Mouse (Mus musculus) heart, embryonic 11.5 days (tissue): Measurements from ENCODE around the gene Pcgf3. TPM values are rescaled to one million over a fixed set of nuclear protein-coding genes. Genes with fewer than 3 reads are reported as not detected.
A peak's percentile ranks its signal among the peaks of the same experiment; 100 is the strongest.

ENCODE experiments used
- ATAC-seq: fragments of 200-750 bp; cut with Nextera tagmentation; replicated peaks from 2 replicates; pipeline ENCODE4 v1.8.0; 2017; ENCODE audit warnings: moderate library complexity; ENCODE audit not compliant: insufficient number of reproducible peaks, low FRiP score, low TSS enrichment
- H3K27ac ChIP-seq: fragments of 300-500 bp; sonication (generic); 2 replicates; pipeline ENCODE4 v1.5.1; 2014; ENCODE audit warnings: mild to moderate bottlenecking, low read depth, low read length
- H3K27me3 ChIP-seq: fragments of 300-500 bp; sonication (generic); 2 replicates; pipeline ENCODE4 v1.6.1; 2014; ENCODE audit warnings: mild to moderate bottlenecking, low read length, mixed read lengths; ENCODE audit not compliant: control insufficient read depth, insufficient read depth
- H3K36me3 ChIP-seq: fragments of 300-500 bp; sonication (generic); 2 replicates; pipeline ENCODE4 v1.6.1; 2014; ENCODE audit warnings: mild to moderate bottlenecking, low read length, moderate library complexity, mixed read lengths; ENCODE audit not compliant: control insufficient read depth, insufficient read depth
- H3K4me1 ChIP-seq: fragments of 300-500 bp; sonication (generic); 2 replicates; pipeline ENCODE4 v1.6.1; 2014; ENCODE audit warnings: low read length; ENCODE audit not compliant: control insufficient read depth, insufficient read depth
- H3K4me2 ChIP-seq: fragments of 300-500 bp; sonication (generic); 2 replicates; pipeline ENCODE4 v1.6.1; 2014; ENCODE audit warnings: mild to moderate bottlenecking, moderate library complexity
- H3K4me3 ChIP-seq: fragments of 300-500 bp; sonication (generic); 2 replicates; pipeline ENCODE4 v1.5.1; 2014; ENCODE audit warnings: low read depth, low read length
- H3K9ac ChIP-seq: fragments of 300-500 bp; sonication (generic); 2 replicates; pipeline ENCODE4 v1.6.1; 2014; ENCODE audit warnings: mild to moderate bottlenecking, low read depth, low read length, moderate library complexity
- H3K9me3 ChIP-seq: fragments of 300-500 bp; sonication (generic); replicated peaks from 2 replicates; pipeline ENCODE4 v1.6.1; 2016; ENCODE audit warnings: low read length; ENCODE audit not compliant: control insufficient read depth
- WGBS: fragments of 180-500 bp; shearing (Covaris S2); extraction: QIAGEN DNeasy Blood & Tissue Kit; methylation state at CpG from one replicate; pipeline ENCODE4 v1.1.7; 2014; ENCODE audit not compliant: insufficient replicate concordance; 5-methylcytosine and 5-hydroxymethylcytosine counted together
- polyA plus RNA-seq: library from polyadenylated mRNA; unstranded; fragments of >200 nt; fragmentation: Nextera tagmentation; extraction: Ambion mirVana; gene quantifications from 2 replicates; pipeline ENCODE4 v1.2.1, GENCODE M21; 2014

The Pcgf3 gene
- polyA plus RNA-seq, 1 experiment from 2014 or later, result 24.4 TPM

DNA sequence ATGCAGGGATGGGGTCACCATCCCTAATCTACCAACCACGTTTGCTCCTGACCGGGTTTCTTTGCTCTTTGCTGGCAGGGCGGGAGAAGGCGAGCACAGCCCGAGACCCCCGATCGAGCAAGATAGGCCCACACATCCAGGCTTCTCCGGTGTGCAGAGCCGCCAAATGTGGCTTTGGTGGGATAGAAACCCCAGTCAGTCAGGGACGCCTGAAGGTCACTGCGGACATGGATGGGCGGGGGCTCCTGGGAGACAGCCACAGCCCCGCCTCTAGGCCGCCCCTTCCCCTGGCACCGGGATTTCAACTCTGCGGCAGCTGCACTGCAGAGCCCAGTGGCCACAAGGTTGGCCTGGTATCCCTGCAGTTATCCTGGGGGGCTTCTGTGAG, 89.2 kb downstream of the Pcgf3 start:
- peaks cover 39% of the 10 kb centered on the region for H3K27me3 ChIP-seq
- H3K36me3 ChIP-seq, result no peaks in the 10 kb centered on the region
- H3K4me1 ChIP-seq, result peaks cover 7% of the 10 kb centered on the region; the same call in 1 of the 2 replicates
- H3K9ac ChIP-seq, result no peak overlapping the region
- H3K4me2 ChIP-seq, result peak overlapping the region; percentile 79
- ATAC-seq, result no peak
- peak overlapping the region; percentile 40 for H3K4me3 ChIP-seq
- 1% methylated on average over 16 of the region's 16 CpGs for WGBS
- H3K9me3 ChIP-seq, result no peaks in the 10 kb centered on the region
- H3K27ac ChIP-seq, result no peak overlapping the region

DNA sequence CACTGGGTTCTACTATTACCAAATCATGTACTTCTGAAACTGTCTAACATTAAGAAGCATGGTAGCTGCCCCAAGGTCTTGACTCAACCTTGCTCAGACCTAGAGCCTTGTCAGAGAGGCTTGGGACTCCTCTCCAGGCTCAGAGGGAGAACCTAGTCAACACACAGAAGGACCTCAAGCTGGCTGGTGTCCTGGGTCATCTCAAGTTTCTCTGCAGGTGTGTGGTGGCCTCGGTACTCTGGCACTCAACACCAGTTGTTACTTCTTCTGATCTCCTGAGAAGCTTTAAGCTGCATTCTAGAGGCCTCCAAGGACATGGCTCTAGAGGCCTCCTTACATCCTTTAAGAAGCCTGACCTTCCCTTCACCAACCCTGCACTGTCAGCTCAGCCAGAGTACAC, 93.0 kb downstream of the Pcgf3 start:
- H3K36me3 ChIP-seq, result no peaks in the 10 kb centered on the region
- no peak overlapping the region for H3K4me3 ChIP-seq
- no peak overlapping the region for H3K27ac ChIP-seq
- ATAC-seq, result no peak
- 38% methylated on average over 1 of the region's 1 CpGs for WGBS
- H3K9ac ChIP-seq, result no peak overlapping the region
- H3K27me3 ChIP-seq, result peaks cover 30% of the 10 kb centered on the region
- peaks cover 7% of the 10 kb centered on the region; the same call in 1 of the 2 replicates for H3K4me1 ChIP-seq
- no peaks in the 10 kb centered on the region for H3K9me3 ChIP-seq
- no peak overlapping the region for H3K4me2 ChIP-seq

Other genes starting within 250 kb of the Pcgf3 start
- 32.8 and 36.5 TPM in 2 replicates for gene Dr1, start 192.3 kb upstream of the Pcgf3 start, polyA plus RNA-seq
- gene Pigg, start 148.6 kb upstream of the Pcgf3 start, polyA plus RNA-seq, result 3.4 and 3.7 TPM in 2 replicates
- 0.16 TPM in 1 of 2 replicates, not detected in the other for gene Gm42517, start 93.3 kb upstream of the Pcgf3 start, polyA plus RNA-seq
- 0.30 TPM in 1 of 2 replicates, not detected in the other for gene Pde6b, start 72.8 kb upstream of the Pcgf3 start, polyA plus RNA-seq
- gene Atp5k, start 26.8 kb upstream of the Pcgf3 start, polyA plus RNA-seq, result 756 and 781 TPM in 2 replicates
- 0.08 and 0.27 TPM in 2 replicates for gene Mfsd7a, start 12.3 kb upstream of the Pcgf3 start, polyA plus RNA-seq
- gene Cplx1, start 88.8 kb downstream of the Pcgf3 start, polyA plus RNA-seq, result 0.59 and 0.93 TPM in 2 replicates
- gene Gak, start 168.5 kb downstream of the Pcgf3 start, polyA plus RNA-seq, result 29.4 and 32.1 TPM in 2 replicates
- gene Tmem175, start 168.5 kb downstream of the Pcgf3 start, polyA plus RNA-seq, result 20.0 and 22.2 TPM in 2 replicates
- gene Idua, start 199.1 kb downstream of the Pcgf3 start, polyA plus RNA-seq, result 14.4 and 15.2 TPM in 2 replicates
- gene Dgkq, start 208.4 kb downstream of the Pcgf3 start, polyA plus RNA-seq, result 5.6 and 6.3 TPM in 2 replicates
- 0.70 and 1.2 TPM in 2 replicates for gene Slc26a1, start 214.3 kb downstream of the Pcgf3 start, polyA plus RNA-seq
- gene Fgfrl1, start 231.2 kb downstream of the Pcgf3 start, polyA plus RNA-seq, result 28.0 and 31.7 TPM in 2 replicates